Mouse (Mus musculus) limb, embryonic 14.5 days (tissue): ENCODE measurements around the gene Zdhhc1. TPM values are rescaled to one million over a fixed set of nuclear protein-coding genes. Genes with fewer than 3 reads are reported as not detected.

Experiments
- ATAC-seq: fragments of 200-750 bp; cut with Nextera tagmentation; 2 replicates; pipeline ENCODE4 v1.8.0; 2017; ENCODE audit warnings: low read depth, moderate number of reproducible peaks, moderate TSS enrichment; ENCODE audit not compliant: low FRiP score
- DNase-seq: peaks from one replicate; pipeline ENCODE4 v3.0.0-alpha.2; 2015; ENCODE audit warnings: low spot score
- H3K27ac ChIP-seq: fragments of 300-500 bp; sonication (generic); replicated peaks from 2 replicates; pipeline ENCODE4 v1.5.1; 2014; ENCODE audit warnings: low read depth, mild to moderate bottlenecking, low read length, moderate library complexity, mixed read lengths
- H3K27me3 ChIP-seq: fragments of 300-500 bp; sonication (generic); 2 replicates; pipeline ENCODE4 v1.6.1; 2014; ENCODE audit warnings: low read length, mixed read lengths; ENCODE audit not compliant: control insufficient read depth, insufficient read depth
- H3K36me3 ChIP-seq: fragments of 300-500 bp; sonication (generic); 2 replicates; pipeline ENCODE4 v1.6.1; 2014; ENCODE audit warnings: mild to moderate bottlenecking, low read length, moderate library complexity, mixed read lengths; ENCODE audit not compliant: control insufficient read depth, insufficient read depth
- H3K4me1 ChIP-seq: fragments of 300-500 bp; sonication (generic); 2 replicates; pipeline ENCODE4 v1.6.1; 2014; ENCODE audit warnings: antibody characterized with exemption, low read length, mixed read lengths; ENCODE audit not compliant: control insufficient read depth, insufficient read depth
- H3K4me2 ChIP-seq: fragments of 300-500 bp; sonication (generic); replicated peaks from 2 replicates; pipeline ENCODE4 v1.6.1; 2014; ENCODE audit warnings: low read depth, mild to moderate bottlenecking, low read length, moderate library complexity; ENCODE audit not compliant: severe bottlenecking
- H3K4me3 ChIP-seq: fragments of 300-500 bp; sonication (generic); replicated peaks from 2 replicates; pipeline ENCODE4 v1.5.1; 2014; ENCODE audit warnings: low read length
- H3K9ac ChIP-seq: fragments of 300-500 bp; sonication (generic); 2 replicates; pipeline ENCODE4 v1.6.1; 2014; ENCODE audit warnings: mild to moderate bottlenecking, low read depth, low read length, moderate library complexity; ENCODE audit not compliant: severe bottlenecking
- H3K9me3 ChIP-seq: fragments of 300-500 bp; sonication (generic); 2 replicates; pipeline ENCODE4 v1.6.1; 2016; ENCODE audit warnings: low read length; ENCODE audit not compliant: control insufficient read depth
- POLR2A ChIP-seq: fragments of 200-500 bp; IDR thresholded peaks from 2 replicates; pipeline ENCODE4 v1.8.0; 2012; ENCODE audit warnings: inconsistent platforms, mild to moderate bottlenecking, moderate library complexity, borderline replicate concordance; ENCODE audit not compliant: insufficient read depth, insufficient read length; ENCODE audit errors: extremely low read depth
- WGBS: fragments of 180-500 bp; shearing (Covaris S2); extraction: QIAGEN DNeasy Blood & Tissue Kit; methylation state at CpG from one replicate; pipeline ENCODE4 v1.1.7; 2014; 5-methylcytosine and 5-hydroxymethylcytosine counted together
- polyA plus RNA-seq, 2 experiments: library from polyadenylated mRNA; depleted of rRNA in 1 of 2; stranded (reverse) in 1 of 2; unstranded in 1 of 2; fragments of >200 nt; fragmentation: Nextera tagmentation in 1 of 2; extraction: Ambion mirVana in 1 of 2; gene quantifications; 2 replicates each; pipeline versions ENCODE4 v1.2.1 to v1.2.3; 2012 to 2014

Gene Zdhhc1
- polyA plus RNA-seq, 2 experiments: 36.8 to 72.3 TPM

DNA sequence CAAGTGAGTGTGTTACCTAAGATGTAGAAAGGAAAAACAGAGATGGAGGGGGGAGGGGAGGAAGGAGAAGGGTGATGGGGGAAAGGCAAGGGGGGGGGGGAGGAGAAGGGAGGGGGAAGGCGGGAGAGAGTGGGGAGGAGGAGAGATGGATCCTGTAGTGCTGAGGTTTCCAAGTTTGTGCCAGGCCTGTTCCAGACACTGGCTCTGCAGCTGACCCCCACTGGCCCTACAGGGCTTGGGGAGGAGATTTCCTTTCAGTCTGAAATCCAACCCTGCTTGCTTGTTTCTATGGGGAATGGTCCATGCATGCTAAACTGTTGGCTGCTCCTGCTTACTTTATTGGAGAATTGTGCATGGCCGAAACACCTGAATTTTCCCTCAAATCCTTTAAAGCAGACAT lies 12.1 kb upstream of the Zdhhc1 start:
- H3K4me3 ChIP-seq: no peak overlapping the region
- TF ChIP-seq POLR2A: no peak
- H3K36me3 ChIP-seq: no peaks in the 10 kb centered on the region
- H3K27me3 ChIP-seq: no peaks in the 10 kb centered on the region
- peak overlapping the region; percentile 55 for H3K27ac ChIP-seq
- 39% methylated on average over 1 of the region's 2 CpGs for WGBS
- DNase-seq (peak; percentile 36), ATAC-seq (peak; percentile 56)
- no peaks in the 10 kb centered on the region for H3K9me3 ChIP-seq
- H3K4me2 ChIP-seq: 0 out of 2 replicates have a peak overlapping the region, but pooled peaks have one; percentile 3
- H3K9ac ChIP-seq: 0 out of 2 replicates have a peak overlapping the region, but pooled peaks have one; percentile 12
- peaks cover 28% of the 10 kb centered on the region for H3K4me1 ChIP-seq

DNA sequence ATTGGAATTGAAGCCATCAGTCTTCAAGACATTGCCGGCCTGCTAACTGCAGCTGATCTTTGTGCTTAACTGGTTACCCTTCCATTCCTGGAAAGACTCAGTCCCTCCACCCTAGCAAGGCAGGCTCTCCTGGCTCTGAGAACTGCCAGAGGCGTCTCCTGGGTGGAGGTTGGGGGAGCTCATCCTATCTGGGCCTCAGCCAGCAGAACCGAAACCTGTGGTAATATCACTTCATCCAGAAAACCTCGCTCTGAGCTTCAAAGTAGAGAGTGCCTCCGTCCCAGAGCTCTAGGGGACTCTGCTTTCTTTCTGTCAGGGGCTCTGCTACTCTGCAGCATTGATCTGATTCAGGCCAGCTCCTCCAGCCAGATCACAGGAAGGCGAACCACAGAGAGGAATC lies 10.3 kb upstream of the Zdhhc1 start:
- H3K36me3 ChIP-seq: no peaks in the 10 kb centered on the region
- no peak for TF ChIP-seq POLR2A
- H3K27ac ChIP-seq: 0 out of 2 replicates have a peak overlapping the region, but pooled peaks have one; percentile 13
- 64% methylated on average over 6 of the region's 6 CpGs for WGBS
- H3K27me3 ChIP-seq: no peaks in the 10 kb centered on the region
- no peaks in the 10 kb centered on the region for H3K9me3 ChIP-seq
- H3K4me3 ChIP-seq: no peak overlapping the region
- peaks cover 28% of the 10 kb centered on the region for H3K4me1 ChIP-seq
- no peak overlapping the region for H3K9ac ChIP-seq
- DNase-seq (no peak), ATAC-seq (no peak)
- H3K4me2 ChIP-seq: no peak overlapping the region

DNA sequence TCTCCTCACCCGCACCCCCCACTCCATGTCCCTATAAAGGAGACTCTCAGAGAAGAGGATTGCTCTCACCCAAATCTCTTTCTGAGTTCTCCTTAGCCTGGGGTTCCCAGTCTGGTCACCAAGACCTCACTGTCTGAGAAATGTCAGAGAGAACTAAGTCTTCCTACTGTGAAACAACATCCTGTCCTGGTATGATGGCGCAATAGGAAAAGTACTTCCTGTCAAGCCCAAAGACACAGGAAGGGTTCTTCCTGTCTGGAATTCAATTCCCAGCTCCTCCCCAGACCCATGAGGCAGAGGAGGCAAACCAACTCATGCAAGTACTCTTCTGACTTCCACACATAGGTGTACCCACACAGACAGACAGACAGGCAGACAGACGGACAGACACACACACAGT lies 7.9 kb upstream of the Zdhhc1 start:
- DNase-seq (no peak), ATAC-seq (no peak)
- H3K4me1 ChIP-seq: peaks cover 16% of the 10 kb centered on the region
- H3K9ac ChIP-seq: no peak overlapping the region
- WGBS: 87% methylated on average over 3 of the region's 3 CpGs
- H3K9me3 ChIP-seq: no peaks in the 10 kb centered on the region
- no peaks in the 10 kb centered on the region for H3K36me3 ChIP-seq
- H3K4me2 ChIP-seq: no peak overlapping the region
- no peak overlapping the region for H3K27ac ChIP-seq
- H3K4me3 ChIP-seq: no peak overlapping the region
- no peaks in the 10 kb centered on the region for H3K27me3 ChIP-seq
- no peak for TF ChIP-seq POLR2A

DNA sequence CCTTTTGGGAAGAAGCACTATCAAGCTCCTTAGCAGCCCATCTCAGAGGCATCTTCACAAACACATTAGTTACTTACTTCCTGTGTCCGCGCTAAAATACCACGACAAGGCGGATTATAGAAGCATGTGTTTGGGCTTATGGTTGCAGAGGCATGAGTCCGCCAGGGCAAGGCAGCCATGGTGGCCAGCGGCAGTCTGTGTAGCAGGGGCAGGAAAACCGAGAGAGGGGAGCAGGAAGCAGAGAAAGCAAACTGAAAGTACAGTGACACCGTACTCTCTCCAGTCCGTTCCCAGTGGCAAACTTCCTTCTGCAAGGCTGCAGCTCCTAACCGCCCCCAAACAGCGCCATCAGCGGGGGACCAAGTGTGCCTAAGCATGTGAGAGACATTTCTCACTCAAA lies 3.1 kb upstream of the Zdhhc1 start:
- no peak overlapping the region for H3K4me2 ChIP-seq
- no peaks in the 10 kb centered on the region for H3K9me3 ChIP-seq
- no peak overlapping the region for H3K9ac ChIP-seq
- H3K36me3 ChIP-seq: no peaks in the 10 kb centered on the region
- WGBS: 62% methylated on average over 12 of the region's 12 CpGs
- H3K4me1 ChIP-seq: peaks cover 13% of the 10 kb centered on the region
- DNase-seq (no peak), ATAC-seq (no peak)
- H3K27me3 ChIP-seq: no peaks in the 10 kb centered on the region
- no peak overlapping the region for H3K27ac ChIP-seq
- TF ChIP-seq POLR2A: no peak
- H3K4me3 ChIP-seq: no peak overlapping the region

DNA sequence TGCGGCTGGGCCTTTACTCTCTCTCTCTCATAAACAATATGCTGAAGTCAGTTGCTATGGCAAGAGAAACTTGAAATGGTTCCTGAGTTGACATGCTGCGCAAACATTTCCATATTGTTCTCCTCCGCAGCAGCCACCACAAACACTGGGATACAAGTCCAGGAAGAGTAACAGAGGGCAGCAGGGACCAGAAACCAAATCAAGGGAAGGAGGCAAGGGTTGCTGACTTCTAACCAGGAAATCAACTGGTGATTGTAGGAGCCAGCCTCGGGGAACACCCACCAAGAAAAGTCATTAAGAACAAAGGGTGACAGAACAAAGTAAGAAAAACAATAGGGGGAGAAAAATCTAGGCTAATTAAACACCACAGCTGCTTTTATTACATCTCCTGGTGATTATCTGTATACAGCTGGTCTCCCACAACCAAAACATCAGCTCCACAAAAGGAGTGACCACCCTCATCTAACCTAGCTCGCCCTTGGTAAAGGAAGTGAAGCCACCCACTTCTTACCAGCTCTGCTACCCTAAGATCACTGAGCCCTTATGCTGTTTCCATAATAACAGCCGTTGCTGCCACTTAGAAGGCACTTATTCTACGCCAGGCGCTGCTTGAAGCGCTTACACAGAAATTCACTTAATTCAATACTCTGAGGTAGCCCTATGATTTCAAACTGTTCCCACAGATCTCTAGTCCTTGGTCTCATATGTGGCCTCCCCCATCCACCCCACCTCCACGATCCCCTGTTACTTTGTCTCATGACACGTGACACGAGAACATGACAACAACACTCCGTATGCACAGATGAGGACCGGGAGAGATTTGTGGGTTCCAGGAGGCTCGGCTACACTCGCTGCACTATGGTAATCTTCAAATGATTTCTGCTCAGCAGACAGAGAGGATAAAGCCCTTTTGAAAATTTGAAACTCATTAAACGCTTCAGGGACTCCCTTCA lies 1.1 kb downstream of the Zdhhc1 start:
- H3K36me3 ChIP-seq: no peaks in the 10 kb centered on the region
- H3K27ac ChIP-seq: peak overlapping the region; percentile 76; the same call in 1 of the 2 replicates
- no peaks in the 10 kb centered on the region for H3K27me3 ChIP-seq
- no peak for ATAC-seq
- no peaks in the 10 kb centered on the region for H3K9me3 ChIP-seq
- peak overlapping the region; percentile 73 for H3K4me2 ChIP-seq
- H3K4me1 ChIP-seq: peaks cover 13% of the 10 kb centered on the region
- WGBS: 30% methylated on average over 17 of the region's 17 CpGs
- peak overlapping the region; percentile 83 for H3K9ac ChIP-seq
- DNase-seq: no peak
- no peak for TF ChIP-seq POLR2A
- peak overlapping the region; percentile 63 for H3K4me3 ChIP-seq
